Mouse (Mus musculus) hindbrain, embryonic 12.5 days (tissue): ENCODE results near the gene D130043K22Rik. TPM values are rescaled to one million over a fixed set of nuclear protein-coding genes. Genes with fewer than 3 reads are reported as not detected.

ENCODE experiments used
- ATAC-seq: fragments of 200-750 bp; cut with Nextera tagmentation; 2 replicates; pipeline ENCODE4 v1.8.0; 2017; ENCODE audit warnings: moderate TSS enrichment; ENCODE audit not compliant: low FRiP score
- H3K27ac ChIP-seq: fragments of 300-500 bp; sonication (generic); 2 replicates; pipeline ENCODE4 v1.5.1; 2016; ENCODE audit warnings: mild to moderate bottlenecking
- H3K27me3 ChIP-seq: fragments of 300-500 bp; sonication (generic); 2 replicates; pipeline ENCODE4 v1.6.1; 2016; ENCODE audit warnings: mild to moderate bottlenecking
- H3K36me3 ChIP-seq: fragments of 300-500 bp; sonication (generic); 2 replicates; pipeline ENCODE4 v1.6.1; 2016; ENCODE audit warnings: mild to moderate bottlenecking
- H3K4me1 ChIP-seq: fragments of 300-500 bp; sonication (generic); 2 replicates; pipeline ENCODE4 v1.6.1; 2016
- H3K4me2 ChIP-seq: fragments of 300-500 bp; sonication (generic); replicated peaks from 2 replicates; pipeline ENCODE4 v1.6.1; 2016; ENCODE audit warnings: mild to moderate bottlenecking
- H3K4me3 ChIP-seq: fragments of 300-500 bp; sonication (generic); 2 replicates; pipeline ENCODE4 v1.5.1; 2016; ENCODE audit warnings: mild to moderate bottlenecking
- H3K9ac ChIP-seq: fragments of 300-500 bp; sonication (generic); 2 replicates; pipeline ENCODE4 v1.6.1; 2016; ENCODE audit warnings: mild to moderate bottlenecking, moderate library complexity
- H3K9me3 ChIP-seq: fragments of 300-500 bp; sonication (generic); replicated peaks from 2 replicates; pipeline ENCODE4 v1.6.1; 2016; ENCODE audit warnings: mild to moderate bottlenecking
- WGBS: fragments of 180-500 bp; shearing (Covaris S2); methylation state at CpG from one replicate; pipeline ENCODE4 v1.1.7; 2016; 5-methylcytosine and 5-hydroxymethylcytosine counted together
- polyA plus RNA-seq: library from polyadenylated mRNA; unstranded; fragments of >200 nt; fragmentation: Nextera tagmentation; extraction: Ambion mirVana; gene quantifications from 2 replicates; pipeline ENCODE4 v1.2.1, GENCODE M21; 2016

D130043K22Rik gene
- polyA plus RNA-seq, 1 experiment from 2014 or later: 2.3 TPM

- Histone ChIP-seq H3K4me1 (peaks cover 17% of the 10 kb centered on the region; the same call in 1 of the 2 replicates), H3K36me3 (peaks cover 1% of the 10 kb centered on the region; the same call in 1 of the 2 replicates), H3K4me3 (no peak overlapping the region), H3K9ac (no peak overlapping the region), H3K9me3 (no peaks in the 10 kb centered on the region), H3K27ac (no peak overlapping the region), H3K27me3 (no peaks in the 10 kb centered on the region), H3K4me2 (no peak overlapping the region)
- 89% methylated on average over 9 of the region's 9 CpGs for WGBS
- ATAC-seq: no peak
These were observed 94.5 kb downstream of the D130043K22Rik start for GRCm38 (mm10) chr13:24939472-24939871.

- no peak within 1 kb of the TSS for H3K4me3 ChIP-seq
- no peak within 1 kb of the TSS for H3K27ac ChIP-seq
- WGBS: 52% methylated on average over 17 of the region's 17 CpGs
- H3K4me2 ChIP-seq: no peak within 1 kb of the TSS
- no peaks in the 10 kb centered on the region for H3K9me3 ChIP-seq
- peaks cover 14% of the 10 kb centered on the region for H3K4me1 ChIP-seq
- no peaks in the 10 kb centered on the region for H3K27me3 ChIP-seq
- no peaks in the 10 kb centered on the region for H3K36me3 ChIP-seq
- no peak for ATAC-seq
- no peak within 1 kb of the TSS for H3K9ac ChIP-seq
These were observed 97.8 kb downstream of the D130043K22Rik start, which contains the start of gene Gpld1 for GRCm38 (mm10) chr13:24942512-24943282. TSS of gene Gpld1 (plus strand) at chr13:24943152.

- H3K9me3 ChIP-seq: no peaks in the 10 kb centered on the region
- 76% methylated on average over 8 of the region's 8 CpGs for WGBS
- H3K36me3 ChIP-seq: no peaks in the 10 kb centered on the region
- no peak overlapping the region for H3K27ac ChIP-seq
- peaks cover 7% of the 10 kb centered on the region for H3K4me1 ChIP-seq
- no peak overlapping the region for H3K4me3 ChIP-seq
- no peaks in the 10 kb centered on the region for H3K27me3 ChIP-seq
- ATAC-seq: no peak
- no peak overlapping the region for H3K9ac ChIP-seq
- H3K4me2 ChIP-seq: no peak overlapping the region
These were observed 98.4 kb downstream of the D130043K22Rik start for GRCm38 (mm10) chr13:24943303-24943702.

- peak; percentile 69 for ATAC-seq
- 15% methylated on average over 4 of the region's 4 CpGs for WGBS
These were observed 100.6 kb downstream of the D130043K22Rik start for GRCm38 (mm10) chr13:24945567-24945966.

GRCm38 (mm10) chr13:24947158-24947557 is 102.2 kb downstream of the D130043K22Rik start:
- H3K9me3 ChIP-seq: no peaks in the 10 kb centered on the region
- H3K27ac ChIP-seq: no peak overlapping the region
- peaks cover 7% of the 10 kb centered on the region for H3K4me1 ChIP-seq
- no peak for ATAC-seq
- no peaks in the 10 kb centered on the region for H3K27me3 ChIP-seq
- no peak overlapping the region for H3K4me2 ChIP-seq
- WGBS: 82% methylated on average over 5 of the region's 5 CpGs
- H3K9ac ChIP-seq: no peak overlapping the region
- no peak overlapping the region for H3K4me3 ChIP-seq
- no peaks in the 10 kb centered on the region for H3K36me3 ChIP-seq

More at GRCm38 (mm10) chr13:24945567-24945966, 100.6 kb downstream of the D130043K22Rik start:
- Histone ChIP-seq H3K27ac (no peak overlapping the region), H3K4me1 (peaks cover 7% of the 10 kb centered on the region), H3K4me2 (no peak overlapping the region), H3K9ac (no peak overlapping the region), H3K9me3 (no peaks in the 10 kb centered on the region), H3K27me3 (no peaks in the 10 kb centered on the region), H3K36me3 (no peaks in the 10 kb centered on the region), H3K4me3 (no peak overlapping the region)

- Histone ChIP-seq H3K9me3 (no peaks in the 10 kb centered on the region), H3K27ac (no peak overlapping the region), H3K4me3 (no peak overlapping the region), H3K36me3 (no peaks in the 10 kb centered on the region), H3K27me3 (no peaks in the 10 kb centered on the region), H3K4me1 (peaks cover 3% of the 10 kb centered on the region; the same call in 1 of the 2 replicates), H3K9ac (no peak overlapping the region), H3K4me2 (no peak overlapping the region)
- ATAC-seq: no peak
- WGBS: 88% methylated on average over 6 of the region's 6 CpGs
These were observed 103.9 kb downstream of the D130043K22Rik start for GRCm38 (mm10) chr13:24948870-24949269.

Other genes with a start within 250 kb of the D130043K22Rik start
- gene Armh2, start 103.9 kb upstream of the D130043K22Rik start, polyA plus RNA-seq: not detected in 2 replicates
- gene Gmnn, start 83.2 kb upstream of the D130043K22Rik start, polyA plus RNA-seq: 67.6 and 76.3 TPM in 2 replicates
- 16.5 and 20.8 TPM in 2 replicates for gene BC005537, start 43.5 kb upstream of the D130043K22Rik start, polyA plus RNA-seq
- gene Acot13, start 13.6 kb upstream of the D130043K22Rik start, polyA plus RNA-seq: 39.7 and 50.8 TPM in 2 replicates
- gene Tdp2, start 13.5 kb upstream of the D130043K22Rik start, polyA plus RNA-seq: 59.5 and 61.6 TPM in 2 replicates
- gene Aldh5a1, start 92.5 kb downstream of the D130043K22Rik start, polyA plus RNA-seq: 8.9 and 9.3 TPM in 2 replicates
- 1.0 and 2.3 TPM in 2 replicates for gene Gpld1, start 98.0 kb downstream of the D130043K22Rik start, polyA plus RNA-seq
- 26.1 and 31.9 TPM in 2 replicates for gene Mrs2, start 175.2 kb downstream of the D130043K22Rik start, polyA plus RNA-seq
- 2.1 and 3.6 TPM in 2 replicates for gene Dcdc2a, start 210.9 kb downstream of the D130043K22Rik start, polyA plus RNA-seq